Mouse (Mus musculus) bone marrow, adult 2 months (tissue): ENCODE measurements around the gene H60b.
"Not testable (repeated sequence)": the region's sequence is repeated elsewhere in the genome, so short reads cannot be mapped to it uniquely, and the experiment has no call there.

Experiments used
- CTCF ChIP-seq: fragments of 200-500 bp; IDR thresholded peaks from 2 replicates; pipeline ENCODE4 v1.5.1; 2011; ENCODE audit warnings: low read length, control low read depth; ENCODE audit not compliant: control insufficient read depth, insufficient read depth
- POLR2A ChIP-seq: fragments of 200-500 bp; IDR thresholded peaks from 2 replicates; pipeline ENCODE4 v1.6.1; 2011; ENCODE audit warnings: low read depth, mild to moderate bottlenecking, control low read depth, low read length, borderline replicate concordance; ENCODE audit not compliant: control insufficient read depth

DNA sequence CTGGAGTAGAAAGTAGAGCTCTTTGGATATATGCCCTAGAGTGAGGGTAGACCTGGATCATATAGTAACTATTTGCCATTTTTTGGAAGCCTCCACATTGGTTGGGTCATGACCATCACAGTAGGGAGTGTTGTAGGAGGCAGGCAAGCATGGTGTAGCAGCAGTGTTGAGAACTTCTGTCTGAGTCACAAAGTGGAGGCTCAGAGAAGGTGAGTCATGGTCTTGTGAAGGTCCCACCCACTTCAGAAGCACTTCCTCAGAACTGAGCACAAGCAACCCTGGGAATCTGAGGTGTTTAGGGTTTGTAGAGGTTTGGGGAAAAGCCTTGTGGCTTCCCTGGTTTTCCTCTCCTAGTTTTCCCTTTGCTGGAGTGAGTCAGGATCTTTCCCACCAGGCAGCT is 10.7 kb downstream of the H60b start:
- not testable (repeated sequence) for TF ChIP-seq CTCF, POLR2A
